Mouse (Mus musculus) forebrain, embryonic 10.5 days (tissue): ENCODE results near the gene Cip2a. TPM values are rescaled to one million over a fixed set of nuclear protein-coding genes. Genes with fewer than 3 reads are reported as not detected.

ENCODE experiments used
- DNase-seq: peaks from one replicate; pipeline ENCODE4 v3.0.0-alpha.2; 2017; ENCODE audit warnings: low spot score; ENCODE audit errors: extremely low spot score
- H3K27ac ChIP-seq: fragments of 300-500 bp; sonication (generic); 2 replicates; pipeline ENCODE4 v1.5.1; 2016; ENCODE audit warnings: mild to moderate bottlenecking
- H3K27me3 ChIP-seq: fragments of 300-500 bp; sonication (generic); 2 replicates; pipeline ENCODE4 v1.6.1; 2016; ENCODE audit warnings: mild to moderate bottlenecking; ENCODE audit not compliant: poor library complexity, severe bottlenecking
- H3K36me3 ChIP-seq: fragments of 300-500 bp; sonication (generic); replicated peaks from 2 replicates; pipeline ENCODE4 v1.6.1; 2016; ENCODE audit warnings: mild to moderate bottlenecking, moderate library complexity
- H3K4me1 ChIP-seq: fragments of 300-500 bp; sonication (generic); 2 replicates; pipeline ENCODE4 v1.6.1; 2016
- H3K4me3 ChIP-seq: fragments of 300-500 bp; sonication (generic); 2 replicates; pipeline ENCODE4 v1.5.1; 2016; ENCODE audit warnings: mild to moderate bottlenecking, moderate library complexity
- H3K9me3 ChIP-seq: fragments of 300-500 bp; sonication (generic); 2 replicates; pipeline ENCODE4 v1.6.1; 2016; ENCODE audit warnings: mild to moderate bottlenecking, moderate library complexity
- WGBS: fragments of 180-500 bp; shearing (Covaris S2); methylation state at CpG from one replicate; pipeline ENCODE4 v1.1.7; 2016; 5-methylcytosine and 5-hydroxymethylcytosine counted together
- polyA plus RNA-seq: library from polyadenylated mRNA; unstranded; fragments of >200 nt; fragmentation: Nextera tagmentation; extraction: Ambion mirVana; gene quantifications from 2 replicates; pipeline ENCODE4 v1.2.1, GENCODE M21; 2016

The Cip2a gene
- polyA plus RNA-seq, 1 experiment from 2014 or later = 50.7 TPM

GRCm38 (mm10) chr16:49037771-49038170, 43.8 kb downstream of the Cip2a start:
- no peak for DNase-seq
- Histone ChIP-seq H3K4me1 (no peaks in the 10 kb centered on the region), H3K36me3 (no peaks in the 10 kb centered on the region), H3K27me3 (no peaks in the 10 kb centered on the region), H3K4me3 (no peak overlapping the region), H3K9me3 (no peaks in the 10 kb centered on the region), H3K27ac (no peak overlapping the region)
- WGBS = 89% methylated on average over 4 of the region's 4 CpGs

GRCm38 (mm10) chr16:49040554-49041221, 46.7 kb downstream of the Cip2a start:
- Histone ChIP-seq H3K9me3 (no peaks in the 10 kb centered on the region), H3K27me3 (no peaks in the 10 kb centered on the region), H3K4me1 (no peaks in the 10 kb centered on the region), H3K36me3 (no peaks in the 10 kb centered on the region), H3K4me3 (no peak overlapping the region), H3K27ac (no peak overlapping the region)
- DNase-seq = no peak
- WGBS = 91% methylated on average over 3 of the region's 3 CpGs

GRCm38 (mm10) chr16:49049214-49049613, 55.2 kb downstream of the Cip2a start:
- Histone ChIP-seq H3K4me3 (no peak overlapping the region), H3K9me3 (no peaks in the 10 kb centered on the region), H3K27me3 (no peaks in the 10 kb centered on the region), H3K27ac (no peak overlapping the region), H3K4me1 (no peaks in the 10 kb centered on the region), H3K36me3 (no peaks in the 10 kb centered on the region)
- no peak for DNase-seq

GRCm38 (mm10) chr16:49057186-49057585, 63.2 kb downstream of the Cip2a start, which contains the start of gene Myh15:
Gene Myh15, plus strand, starts transcription at chr16:49057486.
- Histone ChIP-seq H3K4me1 (peaks cover 6% of the 10 kb centered on the region), H3K4me3 (no peak within 1 kb of the TSS), H3K9me3 (no peaks in the 10 kb centered on the region), H3K27ac (no peak within 1 kb of the TSS), H3K27me3 (no peaks in the 10 kb centered on the region), H3K36me3 (no peaks in the 10 kb centered on the region)
- no peak for DNase-seq
- 92% methylated on average over 1 of the region's 1 CpGs for WGBS

Other genes with a start within 250 kb of the Cip2a start
- not detected in 2 replicates for gene Trat1, start 222.2 kb upstream of the Cip2a start, polyA plus RNA-seq
- gene Retnlb, start 177.3 kb upstream of the Cip2a start, polyA plus RNA-seq = not detected in 2 replicates
- gene Retnla, start 151.6 kb upstream of the Cip2a start, polyA plus RNA-seq = not detected in 2 replicates
- not detected in 2 replicates for gene Retnlg, start 121.6 kb upstream of the Cip2a start, polyA plus RNA-seq
- gene Dzip3, start within 50 bp of the Cip2a start, polyA plus RNA-seq = 36.0 and 40.0 TPM in 2 replicates
- gene Myh15, start 63.3 kb downstream of the Cip2a start, polyA plus RNA-seq = not detected in 2 replicates